Mouse (Mus musculus) stomach, embryonic 15.5 days (tissue): ENCODE results near the gene Rpl41. TPM values are rescaled to one million over a fixed set of nuclear protein-coding genes. Genes with fewer than 3 reads are reported as not detected.
A peak's percentile ranks its signal among the peaks of the same experiment; 100 is the strongest.
"Not testable (repeated sequence)": the region's sequence is repeated elsewhere in the genome, so short reads cannot be mapped to it uniquely, and the experiment has no call there.

ENCODE experiments used
- ATAC-seq: fragments of 200-750 bp; cut with Nextera tagmentation; 2 replicates; pipeline ENCODE4 v1.8.0; 2017; ENCODE audit warnings: low read depth, moderate number of reproducible peaks, moderate TSS enrichment; ENCODE audit not compliant: insufficient read depth, low FRiP score
- H3K27ac ChIP-seq: fragments of 300-500 bp; sonication (generic); 2 replicates; pipeline ENCODE4 v1.5.1; 2015; ENCODE audit warnings: mild to moderate bottlenecking, inconsistent platforms
- H3K27me3 ChIP-seq: fragments of 300-500 bp; sonication (generic); replicated peaks from 2 replicates; pipeline ENCODE4 v1.6.1; 2015; ENCODE audit warnings: inconsistent platforms
- H3K36me3 ChIP-seq: fragments of 300-500 bp; sonication (generic); 2 replicates; pipeline ENCODE4 v1.6.1; 2015; ENCODE audit warnings: inconsistent platforms
- H3K4me1 ChIP-seq: fragments of 300-500 bp; sonication (generic); 2 replicates; pipeline ENCODE4 v1.6.1; 2015; ENCODE audit warnings: inconsistent platforms
- H3K4me2 ChIP-seq: fragments of 300-500 bp; sonication (generic); 2 replicates; pipeline ENCODE4 v1.6.1; 2015; ENCODE audit warnings: mild to moderate bottlenecking, inconsistent platforms
- H3K4me3 ChIP-seq: fragments of 300-500 bp; sonication (generic); replicated peaks from 2 replicates; pipeline ENCODE4 v1.5.1; 2015; ENCODE audit warnings: inconsistent platforms
- H3K9ac ChIP-seq: fragments of 300-500 bp; sonication (generic); 2 replicates; pipeline ENCODE4 v1.6.1; 2015; ENCODE audit warnings: inconsistent platforms
- H3K9me3 ChIP-seq: fragments of 300-500 bp; sonication (generic); 2 replicates; pipeline ENCODE4 v1.6.1; 2016; ENCODE audit warnings: inconsistent platforms
- WGBS: fragments of 180-500 bp; shearing (Covaris S2); methylation state at CpG from one replicate; pipeline ENCODE4 v1.1.7; 2015; 5-methylcytosine and 5-hydroxymethylcytosine counted together
- polyA plus RNA-seq: library from polyadenylated mRNA; unstranded; fragments of >200 nt; fragmentation: Nextera tagmentation; extraction: Ambion mirVana; gene quantifications from 2 replicates; pipeline ENCODE4 v1.2.1, GENCODE M21; 2015

Rpl41 gene
- polyA plus RNA-seq, 1 experiment from 2014 or later, result 3,942 TPM

DNA sequence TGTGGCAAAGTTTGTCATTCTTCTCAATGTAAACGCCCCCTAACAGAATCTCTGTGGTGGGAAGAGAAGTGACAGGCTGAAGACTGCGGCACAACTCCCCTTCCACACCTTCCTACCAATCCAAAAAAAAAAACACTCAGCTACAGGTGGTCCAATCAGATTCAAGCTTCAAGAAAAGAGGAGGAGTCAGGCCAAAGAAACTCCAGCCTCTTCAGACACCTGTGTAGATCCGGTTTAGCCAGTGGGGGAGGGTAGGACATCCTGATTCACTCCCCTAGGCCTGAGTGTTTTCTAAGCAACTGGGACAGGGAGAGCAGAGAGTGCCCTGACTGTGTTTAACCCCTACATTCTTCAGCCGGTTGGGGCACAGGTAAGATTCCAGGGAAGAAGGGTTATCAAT is 35.3 kb upstream of the Rpl41 start:
- peak; percentile 51 for ATAC-seq
- H3K4me1 ChIP-seq, result peaks cover 21% of the 10 kb centered on the region
- H3K4me3 ChIP-seq, result peak overlapping the region; percentile 12; the same call in 1 of the 2 replicates
- WGBS, result 13% methylated on average over 4 of the region's 4 CpGs
- H3K27me3 ChIP-seq, result 0 out of 2 replicates have a peak, but pooled peaks cover 17% of the 10 kb centered on the region
- H3K4me2 ChIP-seq, result peak overlapping the region; percentile 37
- peak overlapping the region; percentile 84 for H3K27ac ChIP-seq
- H3K36me3 ChIP-seq, result no peaks in the 10 kb centered on the region
- no peaks in the 10 kb centered on the region for H3K9me3 ChIP-seq
- no peak overlapping the region for H3K9ac ChIP-seq

DNA sequence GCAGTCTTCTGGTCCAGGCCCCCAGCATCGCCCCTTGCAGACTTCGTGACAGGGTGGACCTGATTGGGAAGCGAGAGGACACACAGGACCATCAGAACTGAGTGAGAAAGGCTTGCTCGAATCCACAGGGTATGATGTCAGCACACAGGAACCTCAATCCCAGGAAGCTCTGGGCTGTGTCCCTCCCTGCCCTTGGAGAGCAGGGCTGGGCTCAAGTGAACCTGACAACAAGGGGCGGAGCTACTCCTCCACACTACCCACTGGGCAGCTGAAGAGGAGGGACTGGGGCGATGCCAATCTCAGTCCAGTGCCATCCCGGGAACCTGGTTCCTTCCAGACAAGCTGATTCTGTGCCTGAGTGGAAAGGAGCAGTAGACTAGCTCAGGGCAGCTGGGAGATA is 34.5 kb upstream of the Rpl41 start:
- H3K4me1 ChIP-seq, result peaks cover 18% of the 10 kb centered on the region
- peak; percentile 42 for ATAC-seq
- 0 out of 2 replicates have a peak, but pooled peaks cover 10% of the 10 kb centered on the region for H3K27me3 ChIP-seq
- H3K36me3 ChIP-seq, result no peaks in the 10 kb centered on the region
- H3K9ac ChIP-seq, result no peak overlapping the region
- no peaks in the 10 kb centered on the region for H3K9me3 ChIP-seq
- H3K27ac ChIP-seq, result peak overlapping the region; percentile 84
- H3K4me3 ChIP-seq, result 0 out of 2 replicates have a peak overlapping the region, but pooled peaks have one; percentile 12
- 20% methylated on average over 7 of the region's 7 CpGs for WGBS
- H3K4me2 ChIP-seq, result peak overlapping the region; percentile 37

DNA sequence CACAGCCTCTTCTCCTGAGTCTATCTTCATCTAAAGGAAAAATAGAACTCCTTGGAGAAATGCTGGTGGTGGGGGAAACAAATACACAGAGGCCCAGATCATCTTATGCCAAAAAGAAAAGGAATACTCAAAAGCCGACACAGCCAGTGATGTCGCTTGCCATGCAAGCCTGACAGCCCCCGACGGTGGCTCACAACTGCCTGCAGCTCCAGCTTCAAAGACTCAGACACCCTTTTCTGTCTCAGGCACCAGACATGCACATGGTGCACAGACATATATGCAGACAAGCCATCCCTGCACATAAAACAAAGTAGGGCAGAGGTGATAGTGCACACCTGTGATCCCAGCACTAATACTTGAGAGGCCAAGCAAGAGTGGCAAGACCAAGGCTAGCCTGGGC is 30.6 kb upstream of the Rpl41 start:
- Histone ChIP-seq H3K27me3 (0 out of 2 replicates have a peak, but pooled peaks cover 2% of the 10 kb centered on the region), H3K27ac (no peak overlapping the region), H3K9me3 (no peaks in the 10 kb centered on the region), H3K4me2 (no peak overlapping the region), H3K9ac (no peak overlapping the region), H3K36me3 (no peaks in the 10 kb centered on the region), H3K4me1 (peaks cover 8% of the 10 kb centered on the region), H3K4me3 (no peak overlapping the region)
- 82% methylated on average over 4 of the region's 4 CpGs for WGBS
- no peak for ATAC-seq

DNA sequence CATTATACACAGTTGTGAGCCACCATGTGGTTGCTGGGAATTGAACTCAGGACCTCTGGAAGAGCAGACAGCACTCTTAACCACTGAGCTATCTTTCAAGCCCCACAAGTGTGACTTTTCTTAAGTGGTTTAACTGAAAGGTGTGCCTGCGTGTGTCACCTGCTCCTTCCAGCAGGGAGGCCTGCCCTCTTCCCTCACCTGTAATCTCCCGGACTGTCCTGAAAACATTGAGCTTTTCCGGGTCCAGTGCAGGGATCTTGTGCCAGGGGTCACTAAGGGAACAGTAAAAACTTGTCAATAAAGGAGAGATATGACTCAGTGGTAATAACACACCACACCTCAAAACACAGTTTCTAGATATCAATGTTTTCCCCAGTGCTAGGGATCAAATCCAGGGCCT is 30.2 kb upstream of the Rpl41 start:
- Histone ChIP-seq H3K9ac (no peak overlapping the region), H3K27me3 (0 out of 2 replicates have a peak, but pooled peaks cover 2% of the 10 kb centered on the region), H3K4me3 (no peak overlapping the region), H3K36me3 (no peaks in the 10 kb centered on the region), H3K9me3 (no peaks in the 10 kb centered on the region), H3K27ac (no peak overlapping the region), H3K4me1 (peaks cover 8% of the 10 kb centered on the region), H3K4me2 (no peak overlapping the region)
- 75% methylated on average over 3 of the region's 3 CpGs for WGBS
- ATAC-seq, result no peak

DNA sequence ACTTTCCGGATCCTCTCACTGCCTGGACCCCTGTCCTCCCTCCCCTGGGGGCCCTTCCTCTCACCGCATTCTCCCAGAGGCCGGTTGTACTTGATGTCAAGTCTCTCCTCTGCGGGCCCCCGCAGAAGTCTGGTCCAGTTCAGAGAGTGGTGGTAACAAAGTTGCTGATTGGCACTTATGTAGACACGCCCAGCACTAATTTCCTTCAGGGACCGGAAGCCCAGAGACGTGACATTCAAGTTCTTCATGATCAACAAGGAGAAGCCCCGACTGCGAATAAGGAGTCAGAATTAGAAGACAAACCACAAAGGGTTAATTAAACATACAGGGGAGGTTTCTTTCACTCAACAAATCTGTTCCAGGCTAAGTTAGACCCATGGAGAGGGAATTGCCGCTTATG is 29.2 kb upstream of the Rpl41 start:
- WGBS, result 66% methylated on average over 11 of the region's 11 CpGs
- H3K4me3 ChIP-seq, result no peak overlapping the region
- no peak overlapping the region for H3K9ac ChIP-seq
- H3K36me3 ChIP-seq, result no peaks in the 10 kb centered on the region
- no peak overlapping the region for H3K27ac ChIP-seq
- H3K4me2 ChIP-seq, result no peak overlapping the region
- no peaks in the 10 kb centered on the region for H3K9me3 ChIP-seq
- no peaks in the 10 kb centered on the region for H3K4me1 ChIP-seq
- no peaks in the 10 kb centered on the region for H3K27me3 ChIP-seq
- no peak for ATAC-seq

DNA sequence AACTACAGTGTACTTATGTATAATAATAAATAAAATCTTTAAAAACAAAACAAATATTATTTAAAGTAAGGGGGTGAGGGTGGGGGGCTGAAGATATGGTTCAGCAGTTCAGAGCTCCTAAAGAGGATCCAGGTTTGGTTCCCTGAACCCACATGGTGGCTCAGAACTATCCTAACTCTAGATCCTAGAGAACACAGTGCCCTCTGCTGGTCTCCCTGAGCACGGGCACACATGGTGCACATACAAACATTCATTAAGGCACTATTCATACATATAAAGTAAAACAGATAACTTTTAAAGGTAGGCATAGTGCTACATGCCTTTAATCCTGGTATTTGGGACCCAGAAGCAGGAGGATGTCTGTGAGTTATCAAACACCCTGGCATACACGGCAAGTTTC is 26.0 kb upstream of the Rpl41 start:
- Histone ChIP-seq H3K9ac (no peak overlapping the region), H3K4me1 (no peaks in the 10 kb centered on the region), H3K27ac (no peak overlapping the region), H3K4me2 (no peak overlapping the region), H3K27me3 (no peaks in the 10 kb centered on the region), H3K4me3 (no peak overlapping the region), H3K9me3 (no peaks in the 10 kb centered on the region), H3K36me3 (no peaks in the 10 kb centered on the region)
- ATAC-seq, result no peak
- WGBS, result 85% methylated on average over 2 of the region's 2 CpGs

DNA sequence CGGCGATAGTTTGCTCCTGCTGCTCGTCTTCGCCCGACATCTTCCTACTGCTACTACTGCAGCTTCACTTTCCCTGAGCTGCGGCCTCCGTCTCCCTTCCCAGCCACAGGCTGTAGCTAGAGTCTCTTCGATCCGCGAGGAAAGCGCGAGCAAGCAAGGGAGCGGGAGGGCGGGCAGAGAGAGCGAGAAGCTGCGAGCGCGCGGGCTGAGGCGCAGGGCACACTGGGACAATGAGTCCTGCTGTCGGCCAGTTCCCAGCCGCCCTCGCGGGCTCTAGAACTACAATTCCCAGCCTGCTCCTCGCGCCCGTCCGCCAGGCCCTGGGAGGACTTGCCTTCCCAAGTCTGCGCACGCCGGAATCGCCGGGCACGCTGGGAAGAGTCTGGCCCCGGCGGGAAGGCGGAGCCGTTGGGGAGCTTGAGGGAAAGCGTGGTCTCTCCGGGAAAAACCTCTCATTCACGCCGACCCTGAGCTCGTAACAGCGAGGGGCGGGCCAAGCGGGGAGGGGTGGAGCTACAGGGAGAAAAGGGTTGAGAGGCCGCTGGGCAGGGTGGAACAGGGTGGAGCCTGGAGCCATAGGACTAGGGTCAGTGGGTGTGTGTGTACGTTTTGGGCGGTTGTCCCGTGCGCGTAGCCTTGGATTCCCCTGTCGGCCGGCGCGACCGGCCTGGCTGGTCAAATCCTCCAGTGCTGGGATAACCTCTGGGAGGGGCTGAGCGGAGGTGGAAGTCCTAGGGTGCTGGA is 16.9 kb upstream of the Rpl41 start, which contains the start of gene Pa2g4:
Pa2g4 (minus strand) TSS at position 200 of the 744 bp plus-strand sequence.
- peaks cover 12% of the 10 kb centered on the region for H3K36me3 ChIP-seq
- H3K4me3 ChIP-seq, result peak within 1 kb of the TSS; percentile 95
- H3K27me3 ChIP-seq, result no peaks in the 10 kb centered on the region
- no peaks in the 10 kb centered on the region for H3K9me3 ChIP-seq
- under 1% methylated on average over 58 of the region's 58 CpGs for WGBS
- H3K4me2 ChIP-seq, result peak within 1 kb of the TSS; percentile 88
- peak within 1 kb of the TSS; percentile 94 for H3K27ac ChIP-seq
- peak within 1 kb of the TSS; percentile 96 for H3K9ac ChIP-seq
- peak; percentile 97 for ATAC-seq
- H3K4me1 ChIP-seq, result peaks cover 12% of the 10 kb centered on the region

DNA sequence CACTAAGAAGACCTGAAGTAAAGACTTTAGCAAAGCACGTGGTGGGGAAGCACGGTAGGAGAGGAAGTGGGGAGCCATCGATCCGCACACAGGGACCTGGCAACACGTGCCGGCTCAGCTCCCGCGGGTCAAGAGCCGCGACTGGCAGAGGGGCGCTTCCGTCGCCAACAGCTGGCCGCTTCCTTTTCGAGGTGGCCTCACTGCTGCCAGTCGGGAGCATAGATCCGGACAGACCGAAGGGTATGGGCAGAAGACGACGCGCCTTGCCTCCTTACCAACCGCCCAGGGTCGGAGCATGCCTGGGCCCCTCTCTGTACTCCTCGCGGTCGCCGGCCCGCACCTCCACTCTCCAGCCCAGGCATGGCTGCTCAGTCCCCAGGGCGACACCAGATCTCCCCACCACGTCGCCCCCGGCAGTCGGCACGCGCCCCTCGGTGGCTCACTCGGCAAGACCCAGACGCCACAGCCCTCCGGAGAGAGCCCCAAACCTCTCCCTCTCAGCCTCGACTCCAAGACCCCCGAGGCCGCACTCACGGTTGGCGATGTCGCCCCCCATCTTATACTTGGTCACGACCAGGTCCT is 16.2 kb upstream of the Rpl41 start:
- Histone ChIP-seq H3K27ac (peak overlapping the region; percentile 94), H3K9ac (peak overlapping the region; percentile 96), H3K4me1 (peaks cover 12% of the 10 kb centered on the region), H3K9me3 (no peaks in the 10 kb centered on the region), H3K27me3 (no peaks in the 10 kb centered on the region), H3K4me3 (peak overlapping the region; percentile 95), H3K36me3 (peaks cover 19% of the 10 kb centered on the region), H3K4me2 (peak overlapping the region; percentile 88)
- ATAC-seq, result peak; percentile 8; the same call in 1 of the 2 replicates
- under 1% methylated on average over 46 of the region's 46 CpGs for WGBS

DNA sequence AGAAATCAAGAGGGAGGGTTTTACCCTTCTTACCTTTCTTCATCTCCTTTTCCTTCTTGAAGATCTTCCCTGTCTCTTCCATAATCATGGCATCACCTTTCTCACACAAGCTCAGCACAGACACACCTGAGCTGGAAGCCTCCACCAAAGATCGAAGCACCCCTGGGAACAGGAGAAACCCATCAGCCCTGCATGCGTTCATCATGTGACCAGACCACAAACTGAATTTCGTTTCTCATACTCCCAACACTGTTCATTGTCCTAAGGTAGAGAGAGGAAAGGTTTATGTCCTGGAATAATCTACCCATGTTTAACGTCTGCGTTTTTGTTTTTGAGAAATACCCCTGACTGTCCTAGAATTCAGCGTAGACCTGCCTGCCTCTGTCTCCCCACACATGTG is 14.4 kb upstream of the Rpl41 start:
- Histone ChIP-seq H3K27ac (no peak overlapping the region), H3K27me3 (no peaks in the 10 kb centered on the region), H3K4me1 (peaks cover 12% of the 10 kb centered on the region), H3K4me2 (peak overlapping the region; percentile 88; the same call in 1 of the 2 replicates), H3K9me3 (no peaks in the 10 kb centered on the region), H3K9ac (no peak overlapping the region), H3K36me3 (peaks cover 31% of the 10 kb centered on the region), H3K4me3 (peak overlapping the region; percentile 12; the same call in 1 of the 2 replicates)
- no peak for ATAC-seq
- 84% methylated on average over 6 of the region's 6 CpGs for WGBS

DNA sequence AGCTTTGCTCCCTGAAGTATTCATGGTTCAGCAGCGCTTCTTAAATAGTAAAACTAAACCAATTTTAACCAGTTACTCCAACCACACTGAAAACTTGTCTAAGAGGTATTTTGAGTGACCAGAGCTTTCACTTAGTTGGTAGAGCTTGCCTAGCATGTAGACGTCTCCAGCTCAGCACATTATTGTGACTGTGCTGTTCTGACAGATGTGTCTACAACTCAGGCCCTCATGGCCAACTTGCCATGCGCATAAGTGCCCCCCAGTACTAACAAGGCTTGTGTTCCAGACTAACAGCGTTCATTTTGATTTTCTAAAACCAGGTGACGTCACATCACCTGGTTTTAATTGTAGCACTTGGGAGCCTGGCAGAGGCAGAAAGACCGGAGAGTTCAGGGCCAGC is 7.9 kb upstream of the Rpl41 start:
- H3K4me2 ChIP-seq, result no peak overlapping the region
- WGBS, result 83% methylated on average over 6 of the region's 6 CpGs
- no peak overlapping the region for H3K4me3 ChIP-seq
- no peaks in the 10 kb centered on the region for H3K4me1 ChIP-seq
- H3K27me3 ChIP-seq, result no peaks in the 10 kb centered on the region
- no peaks in the 10 kb centered on the region for H3K9me3 ChIP-seq
- H3K27ac ChIP-seq, result no peak overlapping the region
- H3K36me3 ChIP-seq, result peaks cover 34% of the 10 kb centered on the region
- no peak for ATAC-seq
- no peak overlapping the region for H3K9ac ChIP-seq

DNA sequence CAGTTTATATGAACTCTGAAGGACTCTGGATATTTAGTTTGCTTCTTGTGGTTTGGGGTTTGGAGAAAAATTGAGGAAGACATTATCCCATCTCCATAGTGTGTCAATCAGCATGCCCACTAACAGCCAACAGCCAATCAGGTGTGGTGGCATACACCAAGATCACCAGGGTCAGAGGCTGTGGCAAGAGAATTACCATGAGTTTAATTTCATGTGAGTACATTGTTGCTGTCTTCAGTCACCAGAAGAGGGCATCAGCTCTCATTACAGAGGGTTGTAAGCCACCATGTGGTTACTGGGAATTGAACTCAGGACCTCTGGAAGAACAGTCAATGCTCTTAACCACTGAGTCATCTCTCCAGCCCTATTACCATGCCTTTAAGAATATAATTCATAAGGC is 7.2 kb upstream of the Rpl41 start:
- Histone ChIP-seq H3K9me3 (no peaks in the 10 kb centered on the region), H3K36me3 (peaks cover 32% of the 10 kb centered on the region), H3K9ac (no peak overlapping the region), H3K4me1 (no peaks in the 10 kb centered on the region), H3K27ac (no peak overlapping the region), H3K4me2 (no peak overlapping the region), H3K4me3 (no peak overlapping the region), H3K27me3 (no peaks in the 10 kb centered on the region)
- ATAC-seq, result no peak

DNA sequence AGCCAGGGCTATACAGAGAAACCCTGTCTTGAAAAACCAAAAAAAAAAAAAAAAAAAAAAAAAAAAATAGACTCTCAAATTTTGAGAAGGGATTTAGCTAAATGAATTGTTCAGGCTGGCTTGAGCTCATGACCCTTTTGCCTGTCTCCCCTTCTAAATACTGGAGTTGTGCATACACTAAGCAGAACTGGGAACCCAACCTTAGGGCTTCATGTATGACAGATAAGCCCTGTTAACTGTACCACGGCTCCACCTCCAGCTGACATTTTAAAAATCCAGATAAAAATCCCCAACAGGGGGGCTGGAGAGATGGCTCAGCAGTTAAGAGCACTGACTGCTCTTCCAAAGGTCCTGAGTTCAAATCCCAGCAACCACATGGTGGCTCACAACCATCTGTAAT is 6.5 kb upstream of the Rpl41 start:
- 88% methylated on average over 1 of the region's 1 CpGs for WGBS
- H3K36me3 ChIP-seq, result peaks cover 28% of the 10 kb centered on the region
- H3K9ac ChIP-seq, ATAC-seq, H3K27me3 ChIP-seq, H3K27ac ChIP-seq, H3K4me3 ChIP-seq, H3K4me1 ChIP-seq, H3K9me3 ChIP-seq, H3K4me2 ChIP-seq: not testable (repeated sequence)
